Mouse (Mus musculus) lung, postnatal 0 days (tissue): ENCODE data around the gene Card11.

Experiments used
- CTCF ChIP-seq: IDR thresholded peaks from 2 replicates; pipeline ENCODE4 v1.5.1; 2016; ENCODE audit warnings: antibody characterized with exemption, mild to moderate bottlenecking
- EP300 ChIP-seq: IDR thresholded peaks from 2 replicates; pipeline ENCODE4 v1.6.1; 2016; ENCODE audit warnings: antibody characterized with exemption, mild to moderate bottlenecking, control low read depth

DNA sequence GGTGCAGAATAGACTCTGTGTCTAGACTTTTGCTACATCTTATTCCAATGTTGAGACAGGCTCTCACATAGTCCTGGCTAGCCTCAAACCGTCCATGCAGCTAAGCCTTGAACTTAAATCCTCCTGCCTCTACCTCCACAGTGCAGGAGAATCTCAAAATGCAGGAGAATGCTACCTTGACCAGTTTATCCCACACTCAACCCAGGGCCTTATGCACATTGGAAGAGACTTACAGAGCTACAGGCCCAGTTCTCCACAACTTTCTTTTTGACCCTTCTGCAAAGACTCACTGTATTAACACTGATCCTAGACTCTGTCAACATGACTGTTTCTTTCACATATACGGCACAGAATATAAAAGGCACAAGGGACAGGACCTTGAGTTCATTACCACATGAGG lies 172.0 kb downstream of the Card11 start:
- TF ChIP-seq CTCF (no peak), EP300 (no peak)
